Mouse (Mus musculus) thymus, adult 2 months (tissue): ENCODE measurements around the gene Pgp. TPM values are rescaled to one million over a fixed set of nuclear protein-coding genes. Genes with fewer than 3 reads are reported as not detected.
A peak's percentile ranks its signal among the peaks of the same experiment; 100 is the strongest.
"Not testable (repeated sequence)": the region's sequence is repeated elsewhere in the genome, so short reads cannot be mapped to it uniquely, and the experiment has no call there.

ENCODE experiments used
- DNase-seq: peaks from one replicate; pipeline ENCODE4 v3.0.0; 2021
- H3K27ac ChIP-seq: fragments of 200-500 bp; 2 replicates; pipeline ENCODE4 v1.5.1; 2012; ENCODE audit warnings: low read length, control low read depth; ENCODE audit not compliant: control insufficient read depth, insufficient read depth
- H3K27me3 ChIP-seq: fragments of 200-500 bp; 2 replicates; pipeline ENCODE4 v1.6.1; 2012; ENCODE audit warnings: mild to moderate bottlenecking, low read length, moderate library complexity, mixed read lengths; ENCODE audit not compliant: control insufficient read depth, insufficient read depth
- H3K36me3 ChIP-seq: fragments of 200-500 bp; 2 replicates; pipeline ENCODE4 v1.6.1; 2012; ENCODE audit warnings: mild to moderate bottlenecking, low read length, moderate library complexity; ENCODE audit not compliant: control insufficient read depth, insufficient read depth
- H3K4me1 ChIP-seq: fragments of 200-500 bp; replicated peaks from 2 replicates; pipeline ENCODE4 v1.6.1; 2012; ENCODE audit warnings: low read length; ENCODE audit not compliant: control insufficient read depth, insufficient read depth
- H3K4me3 ChIP-seq: fragments of 200-500 bp; 2 replicates; pipeline ENCODE4 v1.5.1; 2012; ENCODE audit warnings: mild to moderate bottlenecking, low read length, control low read depth, moderate library complexity; ENCODE audit not compliant: control insufficient read depth, insufficient read depth
- CTCF ChIP-seq: fragments of 200-500 bp; IDR thresholded peaks from 2 replicates; pipeline ENCODE4 v1.5.1; 2012; ENCODE audit warnings: mild to moderate bottlenecking, control low read depth, low read length, moderate library complexity, borderline replicate concordance; ENCODE audit not compliant: control insufficient read depth, poor library complexity, insufficient read depth; ENCODE audit errors: extremely low read depth
- POLR2A ChIP-seq: fragments of 200-500 bp; IDR thresholded peaks from 2 replicates; pipeline ENCODE4 v1.6.1; 2012; ENCODE audit warnings: mild to moderate bottlenecking, low read length, control low read depth, moderate library complexity; ENCODE audit not compliant: control insufficient read depth, poor library complexity, insufficient read depth; ENCODE audit errors: extremely low read depth
- WGBS: fragments of 180-500 bp; shearing (Covaris S2); methylation state at CpG from one replicate; pipeline ENCODE4 v1.1.7; 2018; 5-methylcytosine and 5-hydroxymethylcytosine counted together
- polyA plus RNA-seq: library from polyadenylated mRNA; depleted of rRNA; stranded (reverse); fragments of >200 nt; gene quantifications from 2 replicates; pipeline ENCODE4 v1.2.3, GENCODE M21; 2012; rRNA removed

The Pgp gene
- 58.8 and 65.4 TPM in 2 replicates for polyA plus RNA-seq

GRCm38 (mm10) chr17:24469910-24470602 lies at the start of gene Pgp, which contains the start of gene E4f1:
Gene Pgp, plus strand, starts transcription at chr17:24470392.
Gene E4f1, minus strand, starts transcription at chr17:24470313.
- Histone ChIP-seq H3K4me3 (peak within 1 kb of the TSS; percentile 58), H3K36me3 (peaks cover under 1% of the 10 kb centered on the region; the same call in 1 of the 2 replicates), H3K27ac (peak within 1 kb of the TSS; percentile 17), H3K27me3 (no peaks in the 10 kb centered on the region), H3K4me1 (peaks cover 18% of the 10 kb centered on the region)
- peak; percentile 60; the same call in 1 of the 2 replicates for TF ChIP-seq CTCF
- peak; percentile 94 for TF ChIP-seq POLR2A
- WGBS = under 1% methylated on average over 67 of the region's 75 CpGs
- DNase-seq = peak; percentile 96

GRCm38 (mm10) chr17:24423114-24423513 lies 47.1 kb upstream of the Pgp start:
- Histone ChIP-seq H3K36me3 (peaks cover 67% of the 10 kb centered on the region), H3K27ac (no peak overlapping the region), H3K27me3 (no peaks in the 10 kb centered on the region), H3K4me1 (peaks cover 7% of the 10 kb centered on the region; the same call in 1 of the 2 replicates), H3K4me3 (no peak overlapping the region)
- WGBS = 97% methylated on average over 4 of the region's 4 CpGs
- no peak for DNase-seq
- TF ChIP-seq CTCF (no peak), POLR2A (no peak)

GRCm38 (mm10) chr17:24424489-24424888 lies 45.7 kb upstream of the Pgp start:
- H3K36me3 ChIP-seq = peaks cover 54% of the 10 kb centered on the region
- no peak overlapping the region for H3K4me3 ChIP-seq
- no peak overlapping the region for H3K27ac ChIP-seq
- no peaks in the 10 kb centered on the region for H3K27me3 ChIP-seq
- no peak for TF ChIP-seq CTCF
- no peak for TF ChIP-seq POLR2A
- no peak for DNase-seq
- H3K4me1 ChIP-seq = peaks cover 7% of the 10 kb centered on the region; the same call in 1 of the 2 replicates
- WGBS = 94% methylated on average over 5 of the region's 5 CpGs

- H3K4me3 ChIP-seq, DNase-seq, H3K27ac ChIP-seq, H3K4me1 ChIP-seq, H3K27me3 ChIP-seq: not testable (repeated sequence)
- H3K36me3 ChIP-seq = peaks cover 46% of the 10 kb centered on the region
- 97% methylated on average over 6 of the region's 8 CpGs for WGBS
Observed at GRCm38 (mm10) chr17:24425326-24425725, 44.9 kb upstream of the Pgp start.

GRCm38 (mm10) chr17:24425905-24426304 lies 44.3 kb upstream of the Pgp start:
- 93% methylated on average over 7 of the region's 7 CpGs for WGBS
- Histone ChIP-seq H3K4me1 (peaks cover 7% of the 10 kb centered on the region; the same call in 1 of the 2 replicates), H3K27ac (no peak overlapping the region), H3K4me3 (no peak overlapping the region), H3K36me3 (peaks cover 40% of the 10 kb centered on the region), H3K27me3 (no peaks in the 10 kb centered on the region)
- TF ChIP-seq POLR2A (no peak), CTCF (no peak)
- DNase-seq = no peak

GRCm38 (mm10) chr17:24426471-24427169 lies 43.6 kb upstream of the Pgp start, which contains the start of gene Eci1:
Gene Eci1, plus strand, starts transcription at chr17:24426641.
- Histone ChIP-seq H3K4me1 (peaks cover 7% of the 10 kb centered on the region; the same call in 1 of the 2 replicates), H3K4me3 (peak within 1 kb of the TSS; percentile 51), H3K27me3 (no peaks in the 10 kb centered on the region), H3K36me3 (peaks cover 33% of the 10 kb centered on the region), H3K27ac (no peak within 1 kb of the TSS)
- whole genome bisulfite sequencing = 3% methylated on average over 48 of the region's 48 CpGs
- DNase-seq = peak; percentile 65
- TF ChIP-seq POLR2A = 0 out of 2 replicates have a peak, but pooled peaks have one; percentile 33
- TF ChIP-seq CTCF = no peak

- 23% methylated on average over 8 of the region's 8 CpGs for WGBS
- TF ChIP-seq CTCF (no peak), POLR2A (no peak)
- Histone ChIP-seq H3K4me3 (no peak overlapping the region), H3K27me3 (no peaks in the 10 kb centered on the region), H3K36me3 (peaks cover 27% of the 10 kb centered on the region), H3K4me1 (peaks cover 7% of the 10 kb centered on the region; the same call in 1 of the 2 replicates), H3K27ac (no peak overlapping the region)
- no peak for DNase-seq
Observed at GRCm38 (mm10) chr17:24427170-24427557, 43.0 kb upstream of the Pgp start.
